Mouse (Mus musculus) ES-E14 (cell line): ENCODE results near the gene Slc30a1.

ENCODE experiments used
- MAFK ChIP-seq: IDR thresholded peaks from 2 replicates; pipeline ENCODE4 v1.6.1; 2014; ENCODE audit warnings: mild to moderate bottlenecking, low read depth, low read length, inconsistent platforms; ENCODE audit not compliant: insufficient read depth
- ZNF384 ChIP-seq: IDR thresholded peaks from 2 replicates; pipeline ENCODE4 v1.6.1; 2012; ENCODE audit warnings: low read depth, low read length, inconsistent platforms

GRCm38 (mm10) chr1:191909316-191909715 is 2.7 kb downstream of the Slc30a1 start:
- TF ChIP-seq MAFK = no peak
- no peak for TF ChIP-seq ZNF384
